Mouse (Mus musculus) olfactory bulb, adult 2 months (tissue): ENCODE data around the gene Tenm3. TPM values are rescaled to one million over a fixed set of nuclear protein-coding genes. Genes with fewer than 3 reads are reported as not detected.

Experiments
- H3K27ac ChIP-seq: fragments of 200-500 bp; 2 replicates; pipeline ENCODE4 v1.5.1; 2012; ENCODE audit warnings: low read depth, low read length; ENCODE audit not compliant: insufficient read depth
- H3K4me1 ChIP-seq: fragments of 200-500 bp; 2 replicates; pipeline ENCODE4 v1.6.1; 2012; ENCODE audit warnings: low read length; ENCODE audit not compliant: control insufficient read depth, insufficient read depth
- H3K4me3 ChIP-seq: fragments of 200-500 bp; 2 replicates; pipeline ENCODE4 v1.5.1; 2012; ENCODE audit warnings: mild to moderate bottlenecking, low read depth, low read length, moderate library complexity; ENCODE audit not compliant: insufficient read depth
- CTCF ChIP-seq: fragments of 200-500 bp; IDR thresholded peaks from 2 replicates; pipeline ENCODE4 v1.5.1; 2012; ENCODE audit warnings: low read depth, mild to moderate bottlenecking, low read length, moderate library complexity; ENCODE audit not compliant: insufficient read depth
- POLR2A ChIP-seq: fragments of 200-500 bp; IDR thresholded peaks from 2 replicates; pipeline ENCODE4 v1.6.1; 2012; ENCODE audit warnings: mild to moderate bottlenecking, low read depth, low read length, moderate library complexity; ENCODE audit not compliant: insufficient read depth
- WGBS: fragments of 180-500 bp; shearing (Covaris S2); methylation state at CpG from one replicate; pipeline ENCODE4 v1.1.7; 2018; 5-methylcytosine and 5-hydroxymethylcytosine counted together
- polyA plus RNA-seq: library from polyadenylated mRNA; stranded (reverse); fragments of >200 nt; gene quantifications from 2 replicates; pipeline ENCODE4 v1.2.4, GENCODE M21; 2012; ENCODE audit warnings: low replicate concordance; ENCODE audit not compliant: missing spikeins, insufficient read depth, insufficient read length

The Tenm3 gene
- polyA plus RNA-seq, 1 experiment = 52.2 TPM

DNA sequence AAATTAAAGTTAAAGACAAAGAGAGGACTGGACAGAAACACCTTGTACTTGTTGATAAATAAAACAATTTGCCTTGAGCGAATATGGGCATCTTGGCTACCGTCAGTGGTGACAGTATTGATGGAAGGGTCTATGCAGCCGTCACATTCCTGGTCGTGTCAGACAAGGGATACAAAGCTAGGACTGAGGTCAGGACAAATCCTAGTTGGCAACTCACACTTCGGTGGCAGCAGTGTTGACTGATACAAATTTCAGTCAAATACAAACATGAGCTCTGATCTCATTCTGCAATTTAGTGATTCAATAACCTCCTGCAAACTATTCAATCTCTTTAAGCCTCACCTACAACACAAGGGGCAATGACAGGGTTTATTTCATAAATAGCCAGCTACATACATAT is 298.1 kb downstream of the Tenm3 start:
- WGBS = 76% methylated on average over 5 of the region's 5 CpGs
- TF ChIP-seq POLR2A (no peak), CTCF (no peak)
- no peak overlapping the region for H3K27ac ChIP-seq
- no peak overlapping the region for H3K4me3 ChIP-seq
- peaks cover 3% of the 10 kb centered on the region; the same call in 1 of the 2 replicates for H3K4me1 ChIP-seq

DNA sequence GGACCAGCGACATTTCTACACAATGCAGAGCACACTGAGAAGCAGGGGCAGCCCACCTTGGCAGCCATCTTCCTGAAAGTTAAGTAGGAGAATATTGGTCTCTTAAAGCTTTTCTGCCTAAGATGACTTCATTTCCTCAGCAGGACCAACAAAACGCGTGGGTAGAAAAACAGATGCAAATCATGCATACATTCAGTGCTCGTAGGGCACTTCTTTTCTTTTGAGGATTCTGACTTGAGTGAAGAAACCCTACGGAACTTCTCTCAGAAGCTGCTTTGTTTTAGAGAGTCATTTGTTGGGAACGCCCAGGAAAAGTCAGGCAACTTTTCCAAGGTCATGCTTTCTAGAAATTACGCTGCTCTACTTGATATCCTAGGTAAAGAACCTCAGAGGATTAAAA is 298.9 kb downstream of the Tenm3 start:
- no peak overlapping the region for H3K4me3 ChIP-seq
- no peak for TF ChIP-seq POLR2A
- no peak overlapping the region for H3K27ac ChIP-seq
- WGBS = 77% methylated on average over 7 of the region's 7 CpGs
- peaks cover 3% of the 10 kb centered on the region; the same call in 1 of the 2 replicates for H3K4me1 ChIP-seq

DNA sequence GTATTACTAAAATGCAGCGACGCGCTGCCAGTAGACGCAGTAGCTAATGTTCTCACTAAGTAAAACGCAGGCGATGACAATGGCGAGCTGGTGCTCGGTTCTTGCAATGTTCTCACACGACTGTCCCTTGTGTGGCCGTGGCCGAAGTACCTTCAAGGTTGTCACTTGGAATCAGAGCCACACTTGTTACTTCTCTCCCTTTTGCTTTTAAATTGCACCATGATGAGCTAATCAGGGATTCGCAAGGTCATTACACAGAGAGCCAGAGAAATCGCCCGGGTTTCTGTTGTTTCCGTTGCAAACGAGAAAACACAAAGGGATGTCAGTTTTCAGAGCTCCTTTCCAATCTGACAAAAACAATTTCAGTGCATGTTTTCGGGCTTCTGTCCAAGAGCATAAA is 301.6 kb downstream of the Tenm3 start:
- WGBS = 83% methylated on average over 17 of the region's 17 CpGs
- Histone ChIP-seq H3K4me1 (peaks cover 3% of the 10 kb centered on the region; the same call in 1 of the 2 replicates), H3K27ac (no peak overlapping the region), H3K4me3 (no peak overlapping the region)
- no peak for TF ChIP-seq POLR2A
- no peak for TF ChIP-seq CTCF

DNA sequence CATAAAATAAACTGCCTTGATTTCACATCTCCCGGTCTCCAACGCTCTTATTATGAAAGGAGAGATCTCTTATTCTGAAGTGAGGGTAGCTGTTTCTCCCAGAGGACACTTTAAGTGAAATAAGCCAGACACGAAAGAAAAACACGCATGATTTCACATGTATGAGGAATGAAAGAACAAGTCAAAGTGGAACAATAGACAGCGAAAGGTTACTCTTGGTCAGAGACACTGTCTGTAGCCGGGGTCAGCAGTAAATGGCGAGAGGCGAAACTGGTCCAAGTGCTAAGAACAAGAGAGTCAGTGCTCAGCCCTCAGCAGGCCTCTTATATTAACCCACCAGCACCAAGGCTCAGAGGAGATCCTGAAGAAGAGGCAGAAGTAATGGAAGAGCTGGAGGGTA is 302.9 kb downstream of the Tenm3 start:
- TF ChIP-seq POLR2A = no peak
- TF ChIP-seq CTCF = no peak
- H3K4me3 ChIP-seq = no peak overlapping the region
- peaks cover 3% of the 10 kb centered on the region; the same call in 1 of the 2 replicates for H3K4me1 ChIP-seq
- H3K27ac ChIP-seq = no peak overlapping the region; the same call in 1 of the 2 replicates
- WGBS = 73% methylated on average over 8 of the region's 8 CpGs

- TF ChIP-seq POLR2A = no peak
- 94% methylated on average over 3 of the region's 3 CpGs for WGBS
- H3K27ac ChIP-seq = no peak overlapping the region
- H3K4me3 ChIP-seq = no peak overlapping the region
- no peaks in the 10 kb centered on the region for H3K4me1 ChIP-seq
Measured at GRCm38 (mm10) chr8:48535833-48536232, 307.9 kb downstream of the Tenm3 start.

- Histone ChIP-seq H3K4me3 (no peak overlapping the region), H3K27ac (no peak overlapping the region), H3K4me1 (no peaks in the 10 kb centered on the region)
- TF ChIP-seq POLR2A = no peak
- no peak for TF ChIP-seq CTCF
- WGBS = 94% methylated on average over 5 of the region's 5 CpGs
Measured at GRCm38 (mm10) chr8:48531795-48532194, 312.0 kb downstream of the Tenm3 start.

GRCm38 (mm10) chr8:48530916-48531570 is 312.7 kb downstream of the Tenm3 start:
- Histone ChIP-seq H3K4me1 (no peaks in the 10 kb centered on the region), H3K4me3 (no peak overlapping the region), H3K27ac (no peak overlapping the region)
- WGBS = 96% methylated on average over 11 of the region's 11 CpGs
- no peak for TF ChIP-seq POLR2A

DNA sequence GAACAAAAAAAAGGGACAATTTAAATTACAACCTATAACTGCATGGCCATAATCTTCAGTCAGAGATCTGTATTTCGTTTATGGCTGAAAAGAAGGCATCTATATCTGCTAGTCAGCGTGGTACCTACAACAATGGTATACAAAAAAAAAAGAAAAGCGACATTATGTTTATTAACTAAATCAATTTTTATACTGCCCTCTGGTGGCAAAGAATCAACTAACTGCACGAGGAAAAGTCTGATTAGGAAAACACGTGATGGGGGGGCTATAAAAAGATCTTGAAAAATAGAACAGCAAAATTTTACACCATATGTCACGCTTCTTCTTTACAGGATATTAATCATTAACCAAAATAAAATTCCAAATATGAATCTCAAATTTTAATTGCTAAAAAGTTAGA is 316.3 kb downstream of the Tenm3 start:
- TF ChIP-seq CTCF (no peak), POLR2A (no peak)
- H3K27ac ChIP-seq = no peak overlapping the region
- no peaks in the 10 kb centered on the region for H3K4me1 ChIP-seq
- WGBS = 13% methylated on average over 6 of the region's 6 CpGs
- H3K4me3 ChIP-seq = no peak overlapping the region

DNA sequence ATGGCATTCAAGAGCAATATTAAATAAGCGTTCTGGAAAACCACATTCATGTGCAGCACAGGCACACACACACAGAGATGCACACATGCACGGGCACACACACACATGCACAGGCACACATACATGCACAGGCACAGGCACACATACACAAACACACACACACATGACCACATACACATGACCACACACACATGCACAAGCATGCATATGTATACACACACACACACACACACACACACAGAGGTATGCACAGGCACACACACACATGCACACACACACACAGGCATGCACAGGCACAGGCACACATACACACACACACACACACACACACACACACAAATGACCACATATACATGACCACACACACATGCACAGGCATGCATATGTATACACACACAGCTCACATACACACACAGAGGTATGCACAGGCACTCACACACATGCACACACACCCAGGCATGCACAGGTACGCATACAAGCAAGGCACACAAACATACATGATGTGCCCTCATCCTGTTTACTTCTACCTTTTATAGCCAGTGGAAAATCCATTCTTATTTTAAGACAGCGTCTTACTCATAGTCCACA is 321.1 kb downstream of the Tenm3 start:
- no peak for TF ChIP-seq POLR2A
- no peak for TF ChIP-seq CTCF
- Histone ChIP-seq H3K4me1 (peaks cover 2% of the 10 kb centered on the region; the same call in 1 of the 2 replicates), H3K4me3 (no peak overlapping the region), H3K27ac (no peak overlapping the region)
- WGBS = 90% methylated on average over 4 of the region's 4 CpGs

DNA sequence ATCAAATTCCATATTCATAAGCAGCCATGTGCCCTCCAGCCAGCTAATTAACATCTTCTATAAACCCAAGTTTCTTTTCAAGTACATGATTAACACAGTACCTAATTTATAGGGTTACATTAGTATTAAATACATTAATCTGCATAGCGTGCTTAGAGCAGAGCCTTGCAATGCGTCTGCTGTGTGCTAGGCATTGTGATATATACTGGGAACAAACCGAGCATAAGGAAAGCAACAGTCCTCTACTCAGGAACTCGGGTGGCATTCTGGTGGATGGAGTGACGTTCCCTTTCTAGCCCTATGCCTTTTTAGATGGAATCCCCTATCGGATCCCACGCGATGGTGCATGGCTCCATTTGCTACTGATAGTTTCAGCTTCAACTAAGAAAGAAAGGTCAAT is 321.7 kb downstream of the Tenm3 start:
- Histone ChIP-seq H3K27ac (no peak overlapping the region), H3K4me3 (no peak overlapping the region), H3K4me1 (peaks cover 2% of the 10 kb centered on the region; the same call in 1 of the 2 replicates)
- 68% methylated on average over 8 of the region's 8 CpGs for WGBS
- TF ChIP-seq POLR2A = no peak
- no peak for TF ChIP-seq CTCF
